Mouse (Mus musculus) intestine, postnatal 0 days (tissue): ENCODE measurements around the gene Trp53rkb. TPM values are rescaled to one million over a fixed set of nuclear protein-coding genes. Genes with fewer than 3 reads are reported as not detected.

Experiments
- ATAC-seq: fragments of 200-750 bp; cut with Nextera tagmentation; 2 replicates; pipeline ENCODE4 v1.8.0; 2017; ENCODE audit warnings: mild to moderate bottlenecking, moderate TSS enrichment, moderate library complexity
- H3K27ac ChIP-seq: fragments of 300-500 bp; sonication (generic); 2 replicates; pipeline ENCODE4 v1.5.1; 2014; ENCODE audit warnings: mild to moderate bottlenecking, low read depth, low read length, moderate library complexity
- H3K27me3 ChIP-seq: fragments of 300-500 bp; sonication (generic); replicated peaks from 2 replicates; pipeline ENCODE4 v1.6.1; 2014; ENCODE audit warnings: low read length, mixed read lengths; ENCODE audit not compliant: control insufficient read depth, insufficient read depth
- H3K36me3 ChIP-seq: fragments of 300-500 bp; sonication (generic); 2 replicates; pipeline ENCODE4 v1.6.1; 2014; ENCODE audit warnings: mild to moderate bottlenecking, moderate library complexity; ENCODE audit not compliant: control insufficient read depth, insufficient read depth
- H3K4me1 ChIP-seq: fragments of 300-500 bp; sonication (generic); replicated peaks from 2 replicates; pipeline ENCODE4 v1.6.1; 2014; ENCODE audit warnings: antibody characterized with exemption, low read length, mixed read lengths; ENCODE audit not compliant: control insufficient read depth, insufficient read depth
- H3K4me2 ChIP-seq: fragments of 300-500 bp; sonication (generic); replicated peaks from 2 replicates; pipeline ENCODE4 v1.6.1; 2014; ENCODE audit warnings: low read depth, mild to moderate bottlenecking, moderate library complexity
- H3K4me3 ChIP-seq: fragments of 300-500 bp; sonication (generic); 2 replicates; pipeline ENCODE4 v1.5.1; 2014; ENCODE audit warnings: low read depth, low read length
- H3K9ac ChIP-seq: fragments of 300-500 bp; sonication (generic); 2 replicates; pipeline ENCODE4 v1.6.1; 2014; ENCODE audit warnings: mild to moderate bottlenecking, low read depth, low read length
- H3K9me3 ChIP-seq: fragments of 300-500 bp; sonication (generic); 2 replicates; pipeline ENCODE4 v1.6.1; 2016; ENCODE audit warnings: mixed run types; ENCODE audit not compliant: control insufficient read depth
- CTCF ChIP-seq: sonication (generic); IDR thresholded peaks from 2 replicates; pipeline ENCODE4 v1.5.1; 2016; ENCODE audit warnings: low read depth, mild to moderate bottlenecking, control low read depth, antibody characterized with exemption, moderate library complexity
- WGBS: fragments of 180-500 bp; shearing (Covaris S2); extraction: QIAGEN DNeasy Blood & Tissue Kit; methylation state at CpG from one replicate; pipeline ENCODE4 v1.1.7; 2014; 5-methylcytosine and 5-hydroxymethylcytosine counted together
- polyA plus RNA-seq: library from polyadenylated mRNA; unstranded; fragments of >200 nt; fragmentation: Nextera tagmentation; extraction: Ambion mirVana; gene quantifications from 2 replicates; pipeline ENCODE4 v1.2.1, GENCODE M21; 2015

Trp53rkb gene
- polyA plus RNA-seq, 1 experiment from 2014 or later: 3.7 TPM

DNA sequence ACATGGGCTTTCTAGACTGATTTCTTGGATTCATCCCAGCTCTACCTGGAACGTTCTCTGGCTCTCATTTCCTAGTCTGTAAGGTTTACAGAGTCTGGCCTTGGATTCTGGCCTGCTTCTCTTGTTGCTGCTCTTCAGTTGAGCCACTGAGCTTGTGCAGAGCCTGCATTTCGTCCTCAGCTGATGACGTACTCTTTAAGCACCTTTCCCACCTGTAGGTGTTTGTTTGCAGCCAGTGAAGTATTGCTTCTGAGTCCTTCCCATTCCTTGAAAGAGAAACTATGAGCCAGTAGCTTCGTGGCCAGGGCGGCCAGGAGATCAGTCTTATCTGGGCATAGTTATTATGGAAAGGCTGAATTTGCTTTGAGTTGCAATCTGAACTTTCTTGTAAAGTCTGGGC lies 32.1 kb downstream of the Trp53rkb start:
- no peak overlapping the region for H3K4me3 ChIP-seq
- no peak for TF ChIP-seq CTCF
- H3K4me1 ChIP-seq: peaks cover 11% of the 10 kb centered on the region; the same call in 1 of the 2 replicates
- H3K9me3 ChIP-seq: no peaks in the 10 kb centered on the region
- H3K36me3 ChIP-seq: peaks cover 20% of the 10 kb centered on the region; the same call in 1 of the 2 replicates
- no peaks in the 10 kb centered on the region for H3K27me3 ChIP-seq
- peak overlapping the region; percentile 68 for H3K27ac ChIP-seq
- WGBS: 47% methylated on average over 5 of the region's 5 CpGs
- no peak overlapping the region for H3K9ac ChIP-seq
- peak overlapping the region; percentile 9; the same call in 1 of the 2 replicates for H3K4me2 ChIP-seq
- 0 out of 2 replicates have a peak, but pooled peaks have one; percentile 5 for ATAC-seq

DNA sequence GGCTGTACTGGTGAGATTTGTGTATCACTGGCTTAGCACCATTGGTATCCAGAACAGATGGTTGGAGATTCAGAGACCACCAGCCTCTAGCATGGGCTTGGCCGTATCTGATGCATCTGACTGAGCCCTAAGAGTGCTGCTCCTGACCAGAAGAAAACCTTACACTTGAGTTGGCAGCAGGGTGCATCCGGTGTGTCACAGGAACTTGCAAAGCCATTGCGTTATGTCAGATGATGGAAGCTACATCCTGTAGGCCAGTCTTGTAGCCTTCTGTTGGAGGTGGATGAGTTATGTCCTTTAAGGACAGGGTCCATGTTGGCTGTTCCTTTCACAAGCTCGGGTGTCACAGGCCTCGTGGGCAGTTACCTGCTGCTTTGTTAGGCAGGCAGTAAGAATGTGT lies 32.7 kb downstream of the Trp53rkb start:
- ATAC-seq: no peak
- Histone ChIP-seq H3K9ac (no peak overlapping the region), H3K4me3 (no peak overlapping the region), H3K27ac (no peak overlapping the region; the same call in 1 of the 2 replicates), H3K4me2 (no peak overlapping the region), H3K9me3 (no peaks in the 10 kb centered on the region), H3K4me1 (peaks cover 11% of the 10 kb centered on the region; the same call in 1 of the 2 replicates), H3K27me3 (no peaks in the 10 kb centered on the region), H3K36me3 (peaks cover 20% of the 10 kb centered on the region; the same call in 1 of the 2 replicates)
- TF ChIP-seq CTCF: no peak
- 85% methylated on average over 5 of the region's 5 CpGs for WGBS

DNA sequence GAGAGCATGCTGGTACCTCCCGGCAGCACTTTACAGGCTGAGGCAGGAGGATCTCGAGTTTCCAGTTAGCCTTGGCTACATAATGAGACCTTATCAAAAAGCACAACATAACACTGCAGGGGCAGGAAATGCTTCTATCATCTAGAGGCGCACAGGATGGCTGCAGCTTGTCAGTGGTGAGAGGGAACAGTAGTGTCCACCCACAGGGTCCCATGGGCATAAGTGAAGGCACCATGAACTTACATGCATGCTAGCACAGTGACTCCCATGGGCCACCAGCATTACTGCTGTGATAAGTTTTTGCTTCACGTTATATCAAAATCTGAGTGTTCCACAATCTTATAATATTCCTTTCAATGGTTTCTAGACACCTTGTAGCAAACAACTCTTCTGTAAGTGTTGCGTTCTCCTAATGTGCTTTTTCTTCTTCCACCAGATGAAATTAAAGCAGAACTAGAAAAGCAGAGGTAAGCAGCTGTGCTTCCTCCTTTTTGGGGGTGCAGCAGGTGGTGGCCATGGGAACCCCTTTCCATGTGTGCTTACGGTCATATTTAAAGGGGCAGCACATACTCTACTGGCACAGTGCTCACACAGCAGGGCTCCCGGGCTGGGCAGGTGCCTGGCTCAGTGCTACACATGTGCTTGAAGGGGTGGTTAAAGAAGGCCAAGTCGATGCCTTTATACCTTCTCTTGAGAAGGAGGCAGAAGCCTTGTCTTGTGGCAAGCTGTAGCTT lies 34.3 kb downstream of the Trp53rkb start:
- no peak for TF ChIP-seq CTCF
- no peak overlapping the region for H3K4me3 ChIP-seq
- H3K36me3 ChIP-seq: peaks cover 20% of the 10 kb centered on the region; the same call in 1 of the 2 replicates
- no peak overlapping the region for H3K4me2 ChIP-seq
- H3K27me3 ChIP-seq: no peaks in the 10 kb centered on the region
- no peak overlapping the region for H3K9ac ChIP-seq
- H3K27ac ChIP-seq: no peak overlapping the region
- ATAC-seq: no peak
- no peaks in the 10 kb centered on the region for H3K9me3 ChIP-seq
- 87% methylated on average over 8 of the region's 8 CpGs for WGBS
- H3K4me1 ChIP-seq: peaks cover 9% of the 10 kb centered on the region; the same call in 1 of the 2 replicates

DNA sequence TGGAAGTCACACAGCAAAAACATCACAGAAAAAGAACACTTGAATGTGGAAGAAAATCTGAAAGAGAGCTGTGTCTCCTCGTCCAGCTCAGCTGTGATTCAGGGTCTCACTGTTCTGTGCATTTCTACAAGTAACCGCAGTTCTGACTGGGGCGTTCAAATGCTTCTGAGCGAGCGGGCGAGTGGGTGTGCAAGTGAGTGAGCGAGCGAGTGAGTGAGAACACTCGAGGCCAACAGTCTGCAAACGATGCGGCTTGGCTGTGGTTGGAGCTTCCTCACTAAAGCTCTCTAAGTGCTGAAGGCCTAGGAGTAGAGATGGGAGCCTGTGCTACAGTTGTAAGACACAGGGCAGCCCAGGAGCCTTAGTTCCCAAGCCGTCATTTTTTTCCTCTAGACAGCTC lies 36.0 kb downstream of the Trp53rkb start:
- Histone ChIP-seq H3K4me2 (no peak overlapping the region), H3K27me3 (no peaks in the 10 kb centered on the region), H3K27ac (no peak overlapping the region), H3K4me1 (peaks cover 4% of the 10 kb centered on the region; the same call in 1 of the 2 replicates), H3K36me3 (peaks cover 29% of the 10 kb centered on the region; the same call in 1 of the 2 replicates), H3K9ac (no peak overlapping the region), H3K9me3 (no peaks in the 10 kb centered on the region), H3K4me3 (no peak overlapping the region)
- 87% methylated on average over 12 of the region's 12 CpGs for WGBS
- no peak for TF ChIP-seq CTCF
- ATAC-seq: no peak

DNA sequence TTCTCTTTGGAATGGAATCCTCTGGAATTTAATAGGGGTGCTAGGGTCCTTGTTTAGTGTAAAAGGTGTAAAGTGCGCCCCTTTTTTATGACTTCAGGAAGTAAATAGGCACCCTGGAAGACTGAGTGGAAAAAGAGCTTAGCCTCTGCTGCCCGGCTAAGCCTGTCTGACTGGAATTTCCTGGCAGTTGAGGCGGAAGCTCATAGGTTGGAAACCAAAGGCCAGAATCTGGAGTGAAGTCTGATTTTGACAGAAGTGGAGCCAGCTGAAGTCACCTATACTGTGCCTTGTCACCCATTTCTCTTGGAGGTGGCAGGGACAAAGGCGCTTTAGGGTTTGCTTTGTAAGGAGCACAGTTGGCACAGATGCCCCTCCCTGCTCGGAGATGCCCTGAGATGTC lies 38.0 kb downstream of the Trp53rkb start:
- Histone ChIP-seq H3K27me3 (no peaks in the 10 kb centered on the region), H3K4me2 (no peak overlapping the region), H3K4me3 (no peak overlapping the region), H3K9ac (no peak overlapping the region), H3K4me1 (0 out of 2 replicates have a peak, but pooled peaks cover 2% of the 10 kb centered on the region), H3K9me3 (no peaks in the 10 kb centered on the region), H3K36me3 (peaks cover 40% of the 10 kb centered on the region; the same call in 1 of the 2 replicates), H3K27ac (no peak overlapping the region)
- WGBS: 59% methylated on average over 5 of the region's 5 CpGs
- ATAC-seq: peak; percentile 31; the same call in 1 of the 2 replicates
- TF ChIP-seq CTCF: no peak

DNA sequence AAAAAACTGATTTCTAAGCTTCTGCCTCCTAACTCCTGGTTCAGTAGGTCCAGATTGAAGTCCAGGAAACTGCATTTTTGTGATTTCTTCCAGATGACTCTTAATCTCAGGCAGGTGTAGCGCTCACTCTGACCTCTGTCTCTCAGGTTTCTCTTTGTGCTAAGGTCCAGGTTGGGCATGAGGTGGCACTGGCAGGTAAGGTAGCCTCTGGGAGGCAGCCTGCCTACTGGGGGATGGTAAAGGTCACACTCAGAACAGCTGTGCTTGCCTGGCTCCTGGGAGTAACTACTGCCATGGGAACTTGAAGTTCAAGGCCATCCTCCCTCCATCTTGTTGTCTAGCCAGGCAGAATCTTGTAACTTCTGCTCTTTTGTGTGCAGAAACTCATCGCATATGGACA lies 41.8 kb downstream of the Trp53rkb start:
- no peak overlapping the region for H3K4me2 ChIP-seq
- no peak overlapping the region for H3K27ac ChIP-seq
- no peak overlapping the region for H3K9ac ChIP-seq
- H3K4me3 ChIP-seq: no peak overlapping the region
- no peaks in the 10 kb centered on the region for H3K27me3 ChIP-seq
- peak; percentile 49; the same call in 1 of the 2 replicates for ATAC-seq
- peaks cover 53% of the 10 kb centered on the region for H3K36me3 ChIP-seq
- TF ChIP-seq CTCF: no peak
- no peaks in the 10 kb centered on the region for H3K9me3 ChIP-seq
- 78% methylated on average over 2 of the region's 2 CpGs for WGBS
- H3K4me1 ChIP-seq: no peaks in the 10 kb centered on the region
